Mouse (Mus musculus) embryonic stem cell, embryonic (primary cell): Measurements from ENCODE around the gene Gm3248.
"Not testable (repeated sequence)": the region's sequence is repeated elsewhere in the genome, so short reads cannot be mapped to it uniquely, and the experiment has no call there.

ENCODE experiments used
- CTCF ChIA-PET, 4 experiments: fragments of 300-600 bp in 2 of 4; fragments of 350-600 bp in 2 of 4; sonication (Branson Sonifier 250); formaldehyde crosslinking; loops; one replicate each; lab custom pipeline; 2022; ENCODE audit warnings: inconsistent platforms in 2 of 4; lab: Charles Lee
- POLR2A ChIA-PET, 4 experiments: fragments of 300-600 bp in 2 of 4; fragments of 350-600 bp in 2 of 4; sonication (Branson Sonifier 250); formaldehyde crosslinking; loops; one replicate each; lab custom pipeline; 2022; ENCODE audit warnings: antibody characterized with exemption in 4 of 4, inconsistent platforms in 1 of 4; lab: Charles Lee

Gm3248 gene

DNA sequence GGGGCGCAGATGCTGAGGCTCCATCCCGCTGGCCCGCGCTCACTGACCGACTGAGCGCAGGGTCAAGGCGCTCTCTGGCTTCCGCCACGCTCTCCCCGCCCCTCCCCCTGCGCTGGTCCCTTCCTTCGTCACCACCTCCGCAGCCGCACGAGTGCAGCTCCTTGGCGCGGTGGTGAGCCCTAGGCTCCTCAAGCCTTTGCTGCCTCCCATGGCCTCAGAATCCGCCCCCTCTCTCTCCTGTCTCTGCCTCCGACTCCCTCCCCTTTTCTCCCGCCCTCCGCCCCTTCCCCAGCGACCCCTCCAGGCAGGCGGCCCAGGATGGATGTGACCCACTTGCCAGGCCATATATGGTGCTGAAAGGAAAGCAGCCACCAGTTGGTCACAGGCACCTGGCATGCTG, at the start of gene Gm3248:
Gm3248 (minus strand) TSS at position 111 of the 400 bp plus-strand sequence.
- CTCF ChIA-PET = not testable (repeated sequence)

DNA sequence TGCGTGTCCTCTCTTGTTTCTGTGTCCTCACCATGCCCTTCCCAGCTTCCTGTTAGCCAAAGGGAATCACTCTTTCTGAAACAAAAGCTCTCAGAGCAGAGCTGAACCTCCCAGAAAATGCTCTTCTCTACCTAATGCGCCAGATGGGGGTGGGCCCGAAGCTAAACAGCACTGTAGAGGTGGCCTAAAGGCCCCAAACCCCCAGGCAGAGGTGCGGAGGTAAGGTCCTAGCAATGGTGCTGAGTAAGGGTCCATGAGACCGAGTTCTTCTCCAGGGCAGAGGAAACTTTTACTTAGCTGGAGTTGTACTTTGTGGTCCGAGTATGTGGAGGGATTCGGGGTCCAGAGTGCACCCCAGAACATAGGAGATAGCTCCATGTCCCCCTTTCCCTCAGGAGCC, 25.6 kb upstream of the Gm3248 start:
- POLR2A ChIA-PET, CTCF ChIA-PET: not testable (repeated sequence)

More for the DNA sequence above, at the start of gene Gm3248:
- POLR2A ChIA-PET = not testable (repeated sequence)

GRCm38 (mm10) chr14:5979037-5979436, 17.5 kb upstream of the Gm3248 start, which contains the start of gene Gm3453:
Gm3453 (minus strand) TSS chr14:5979137.
- CTCF ChIA-PET, POLR2A ChIA-PET: not testable (repeated sequence)

DNA sequence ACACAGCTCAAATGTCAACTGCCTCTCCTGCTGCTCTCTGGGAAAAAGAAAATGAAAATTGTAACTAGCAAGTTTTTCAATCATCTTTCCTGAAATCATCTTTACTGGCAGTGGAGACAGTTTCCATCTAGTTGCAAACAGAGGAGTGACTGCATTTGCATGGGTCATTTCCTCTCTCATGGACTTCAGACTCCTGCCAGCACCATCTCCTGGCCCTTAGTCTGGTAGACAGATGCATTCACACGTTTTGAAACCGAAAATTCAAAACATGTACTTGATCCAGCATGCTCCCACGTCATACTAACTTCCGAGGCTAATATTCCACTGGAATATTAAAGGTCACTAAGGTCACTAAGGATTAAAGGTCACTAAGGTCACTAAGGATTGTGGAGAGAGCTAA, 896 bp upstream of the Gm3248 start:
- POLR2A ChIA-PET, CTCF ChIA-PET: not testable (repeated sequence)

DNA sequence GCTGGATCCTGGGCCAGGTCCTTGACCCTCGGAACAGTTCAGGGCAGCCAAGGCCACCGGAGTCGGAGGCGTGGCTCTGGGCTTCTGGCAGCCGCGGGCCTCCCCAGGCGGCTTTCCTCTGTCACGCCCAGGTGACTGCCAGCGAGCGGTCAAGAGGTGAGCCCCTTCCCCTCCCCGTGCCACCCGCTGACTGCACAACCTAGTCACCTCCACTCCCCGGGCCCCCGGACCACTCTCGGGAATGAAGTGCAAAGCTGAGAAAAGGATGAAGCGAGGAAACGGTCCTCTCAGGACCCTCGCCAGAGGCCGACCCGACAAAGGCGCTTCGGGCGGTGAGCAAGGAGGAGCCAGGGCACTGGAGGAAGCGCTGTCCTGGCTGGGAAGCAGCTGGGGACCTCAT, 443 bp downstream of the Gm3248 start:
- CTCF ChIA-PET, POLR2A ChIA-PET: not testable (repeated sequence)

- CTCF ChIA-PET, POLR2A ChIA-PET: not testable (repeated sequence)
These were observed 1.1 kb downstream of the Gm3248 start for GRCm38 (mm10) chr14:5960479-5960878.

- CTCF ChIA-PET, POLR2A ChIA-PET: not testable (repeated sequence)
These were observed 38.3 kb downstream of the Gm3248 start for GRCm38 (mm10) chr14:5923276-5923675.

GRCm38 (mm10) chr14:5918330-5918942, 43.1 kb downstream of the Gm3248 start:
- POLR2A ChIA-PET, CTCF ChIA-PET: not testable (repeated sequence)

- POLR2A ChIA-PET, CTCF ChIA-PET: not testable (repeated sequence)
These were observed 47.8 kb downstream of the Gm3248 start for GRCm38 (mm10) chr14:5913701-5914100.
